22 mouse cellular contexts compared by ENCODE assay signal in the genomic region with DNA sequence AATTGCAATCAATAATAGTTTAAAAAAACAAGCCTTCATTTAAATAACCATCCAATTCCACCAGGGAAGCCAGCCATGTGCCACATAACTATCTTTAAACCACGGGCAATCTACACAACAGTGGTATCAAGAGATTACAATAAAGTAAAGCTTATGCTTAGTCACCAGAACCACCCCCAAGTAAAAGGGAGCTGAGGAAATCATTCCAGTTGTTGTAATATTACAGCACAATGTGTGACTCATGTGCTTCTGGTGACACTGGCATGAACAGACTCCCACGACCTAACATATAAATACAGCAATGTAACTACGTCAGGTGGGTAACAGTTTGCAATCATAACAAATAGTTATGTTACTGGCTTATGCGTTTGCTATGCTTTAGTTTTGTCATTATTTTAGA.
"Had no signal": no experiment of that assay in that cellular context is flagged by ENCODE, and none has a peak within 500 bp of the region (broad histone marks: within the 10 kb centered on the region; RNA-seq: fewer than 3 reads in every experiment).

No protein-coding gene starts in this region.

- DNase-seq: kidney, adult 2 months; kidney, postnatal 10 days; kidney, postnatal 36 days; layer of hippocampus, postnatal 36 days; liver, postnatal 0 days; lung, embryonic 14.5 days; right cerebral cortex, postnatal 14 days; spleen, adult 18-20 months; thymus, adult 18-20 months; thymus, postnatal 36 days had no signal

- ATAC-seq: liver, postnatal 0 days; lung, postnatal 0 days; midbrain, embryonic 13.5 days; midbrain, embryonic 16.5 days had no signal

- H3K27ac ChIP-seq: left cerebral cortex, adult 2 months; limb, embryonic 12.5 days; limb, embryonic 15.5 days; liver, embryonic 14.5 days; macrophage; midbrain, embryonic 10.5 days; midbrain, embryonic 13.5 days; stomach, embryonic 15.5 days had no signal

- H3K9ac ChIP-seq: limb, embryonic 12.5 days; limb, embryonic 15.5 days; liver, embryonic 14.5 days; liver, postnatal 0 days; lung, embryonic 14.5 days; midbrain, embryonic 13.5 days; stomach, embryonic 15.5 days had no signal

- H3K9me3 ChIP-seq: limb, embryonic 12.5 days; limb, embryonic 15.5 days; megakaryocyte, embryonic 14.5 days; midbrain, embryonic 10.5 days; midbrain, embryonic 13.5 days; stomach, embryonic 15.5 days had no signal

- H3K4me2 ChIP-seq: limb, embryonic 12.5 days; limb, embryonic 15.5 days; liver, embryonic 11.5 days; lung, embryonic 14.5 days; midbrain, embryonic 13.5 days; stomach, embryonic 15.5 days had no signal

- H3K4me1 ChIP-seq: limb, embryonic 12.5 days; limb, embryonic 15.5 days; midbrain, embryonic 10.5 days; midbrain, embryonic 13.5 days; stomach, embryonic 15.5 days had no signal

- H3K4me3 ChIP-seq: left cerebral cortex, adult 2 months; limb, embryonic 12.5 days; limb, embryonic 15.5 days; megakaryocyte, embryonic 14.5 days; midbrain, embryonic 10.5 days; midbrain, embryonic 13.5 days; stomach, embryonic 15.5 days had no signal

- H3K27me3 ChIP-seq: limb, embryonic 12.5 days; limb, embryonic 15.5 days; megakaryocyte, embryonic 14.5 days; midbrain, embryonic 13.5 days; stomach, embryonic 15.5 days had no signal
